Mouse (Mus musculus): ENCODE results near the gene Faim2.

Faim2 gene

DNA sequence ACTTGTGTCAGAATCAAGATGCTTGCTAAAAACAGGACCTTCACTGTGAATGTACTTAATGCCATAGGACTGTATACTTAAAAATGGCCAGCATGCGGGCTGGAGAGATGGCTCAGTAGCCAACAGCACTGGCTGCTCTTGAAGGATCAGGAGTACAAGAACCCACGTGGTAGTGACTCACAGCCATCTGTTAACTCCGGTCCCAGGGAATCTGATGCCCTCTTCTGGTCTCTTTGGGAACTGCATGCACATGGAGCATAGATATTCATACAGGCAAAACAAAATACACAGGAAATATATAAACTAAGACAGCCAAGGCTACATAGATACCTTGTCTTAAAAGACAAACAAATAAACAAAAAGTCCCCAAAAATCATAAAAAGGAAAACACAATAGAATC lies 58.9 kb downstream of the Faim2 start:
- peak; percentile 76 to 81 for DNase-seq (ENCODE audit: low spot score in 2 of 2)

DNA sequence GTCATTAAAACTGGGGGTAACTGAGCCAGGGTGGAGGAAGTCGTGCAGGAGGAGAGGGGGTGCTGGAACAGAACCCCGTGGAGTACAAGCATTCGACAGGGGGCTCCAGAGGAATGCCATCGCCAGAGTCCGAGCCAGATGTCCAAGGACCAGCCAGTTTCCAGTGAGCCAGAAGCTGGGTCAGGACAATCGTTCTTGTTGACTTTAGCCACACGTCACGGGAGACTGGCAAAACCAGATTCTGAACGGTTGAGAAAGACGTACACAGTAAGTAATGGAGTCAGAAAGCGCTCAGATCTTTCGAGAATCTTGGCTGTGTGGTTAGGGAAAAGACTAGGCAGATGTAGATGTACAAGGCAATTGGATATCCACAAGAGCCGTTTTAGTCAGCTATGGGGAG lies 64.8 kb downstream of the Faim2 start:
- no peak for DNase-seq (ENCODE audit: low spot score in 2 of 2)

DNA sequence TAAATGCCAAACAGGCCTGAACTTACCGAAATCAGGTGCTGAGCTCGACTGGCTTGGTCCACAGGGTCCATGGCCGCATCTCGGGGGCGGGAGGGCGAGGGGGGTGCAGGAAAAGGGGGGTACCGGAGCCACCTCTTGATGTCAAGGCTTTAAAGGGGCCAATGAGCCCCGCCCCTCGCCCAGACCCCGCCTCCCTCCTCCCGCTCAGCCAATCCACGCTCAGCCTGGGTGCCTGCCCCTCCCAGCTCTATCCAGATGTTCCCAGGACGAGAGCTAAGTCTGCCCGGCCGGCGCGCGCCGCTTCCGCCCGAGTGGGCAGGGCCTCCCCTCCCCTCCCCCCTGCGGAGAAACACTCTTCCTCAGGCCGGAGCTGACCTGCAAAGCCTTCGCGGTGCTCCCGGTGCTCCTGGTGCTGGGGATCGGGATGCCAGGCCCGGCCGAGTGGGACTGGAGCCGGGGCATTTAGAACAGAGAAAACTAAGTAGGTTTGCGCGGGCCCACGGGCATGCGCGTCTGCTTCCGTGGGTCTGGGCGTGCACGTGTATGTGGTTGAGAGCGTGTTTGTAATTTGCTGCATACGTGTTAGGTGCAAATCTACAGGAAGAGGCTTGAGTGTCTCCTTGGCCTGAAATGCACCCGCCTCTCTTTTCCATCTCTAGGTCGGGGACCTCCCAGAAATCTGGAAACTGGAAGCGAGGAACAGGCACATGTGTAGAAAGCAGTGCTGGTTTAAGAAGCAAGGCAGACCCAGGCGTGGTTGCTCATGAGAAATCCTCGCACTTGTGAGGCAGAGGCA lies 70.2 kb downstream of the Faim2 start, which contains the start of gene Nckap5l:
Gene Nckap5l, minus strand, starts transcription at position 143 of the 796 bp plus-strand sequence.
- DNase-seq (ENCODE audit: low spot score in 2 of 2): peak; percentile 86 to 87

DNA sequence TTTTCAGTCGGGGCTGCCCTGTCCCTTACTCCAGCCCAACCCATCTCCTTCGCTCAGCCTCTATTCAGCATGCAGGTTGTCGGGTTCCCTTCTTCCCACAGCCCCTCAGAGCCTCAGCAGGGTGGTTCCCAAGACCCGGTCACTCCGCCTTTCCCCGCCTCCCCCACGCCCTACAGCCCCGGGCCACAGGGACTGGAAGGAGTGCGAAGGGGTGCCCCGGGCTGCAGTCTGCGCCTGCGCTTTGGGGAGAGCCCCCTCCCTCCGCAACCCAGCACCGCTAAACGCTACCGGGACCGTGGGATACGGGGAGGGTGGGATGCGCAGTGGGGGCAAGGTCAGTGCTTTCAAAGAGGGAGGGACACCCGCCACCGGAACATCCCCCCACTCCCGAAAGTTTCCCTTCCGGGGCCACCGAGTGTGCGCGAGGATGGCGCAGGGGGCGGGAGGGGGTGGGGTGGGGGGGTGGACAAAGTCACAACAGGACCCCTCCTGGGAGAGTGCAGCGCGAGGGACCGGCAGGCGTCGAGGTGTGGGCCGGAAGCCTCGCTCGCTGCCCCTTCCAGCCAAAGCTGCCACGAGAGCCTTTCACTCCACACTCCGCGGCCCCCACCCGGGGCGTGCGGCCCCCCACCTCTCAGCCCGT lies 70.9 kb downstream of the Faim2 start:
- peak; percentile 49 to 56 for DNase-seq (ENCODE audit: low spot score in 2 of 2)

DNA sequence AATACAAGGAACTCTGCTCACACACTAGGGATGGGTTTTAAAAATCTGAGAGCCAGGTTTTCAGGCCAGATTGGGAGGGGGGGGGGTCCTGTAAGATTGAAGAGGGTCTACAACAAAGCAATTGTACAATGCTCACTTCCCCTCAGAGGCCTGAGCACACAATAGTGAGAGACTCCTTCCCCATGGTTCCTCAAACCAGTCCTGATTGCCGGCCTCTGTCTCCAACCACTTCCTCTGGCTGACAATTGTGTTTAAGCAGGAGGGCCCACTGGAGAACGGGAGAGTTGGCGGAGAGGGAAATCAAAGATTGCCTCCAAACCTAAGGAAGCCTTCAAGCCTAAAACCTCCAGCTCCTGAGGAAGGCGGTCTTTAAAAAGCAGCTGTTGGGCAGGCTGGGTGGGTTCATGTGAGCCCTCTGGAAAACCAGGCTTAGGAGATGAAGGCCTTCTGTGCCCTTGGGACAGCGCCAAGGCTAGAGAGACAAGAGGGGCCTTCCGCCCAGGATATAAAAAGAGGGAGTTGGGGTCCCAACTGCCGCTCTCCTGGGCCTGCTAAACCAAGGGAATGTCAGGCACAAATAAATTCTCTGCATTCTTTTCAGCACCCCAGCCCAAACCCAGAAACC lies 71.5 kb downstream of the Faim2 start:
- no peak for DNase-seq (ENCODE audit: low spot score in 2 of 2)

DNA sequence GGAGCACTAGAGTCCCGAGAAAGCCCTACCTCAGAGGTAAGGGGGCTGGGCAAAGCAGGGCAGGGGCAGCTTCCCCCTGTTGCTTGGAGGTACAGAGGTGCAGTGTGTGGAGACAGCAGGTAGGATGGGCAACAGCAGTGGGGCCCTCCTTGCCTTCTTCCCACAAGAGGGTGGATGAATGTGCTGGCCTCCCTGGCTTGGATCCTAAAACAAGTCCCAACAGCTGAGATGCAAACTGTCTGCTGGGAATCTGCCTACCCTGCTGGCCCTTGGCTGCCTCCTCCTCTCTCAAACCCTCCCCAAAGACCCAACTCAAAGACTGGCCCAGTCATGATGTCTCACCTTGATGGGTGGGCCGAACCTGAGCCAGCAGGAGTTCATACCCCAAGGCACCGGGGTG lies 72.5 kb downstream of the Faim2 start:
- DNase-seq (ENCODE audit: low spot score in 2 of 2): no peak

DNA sequence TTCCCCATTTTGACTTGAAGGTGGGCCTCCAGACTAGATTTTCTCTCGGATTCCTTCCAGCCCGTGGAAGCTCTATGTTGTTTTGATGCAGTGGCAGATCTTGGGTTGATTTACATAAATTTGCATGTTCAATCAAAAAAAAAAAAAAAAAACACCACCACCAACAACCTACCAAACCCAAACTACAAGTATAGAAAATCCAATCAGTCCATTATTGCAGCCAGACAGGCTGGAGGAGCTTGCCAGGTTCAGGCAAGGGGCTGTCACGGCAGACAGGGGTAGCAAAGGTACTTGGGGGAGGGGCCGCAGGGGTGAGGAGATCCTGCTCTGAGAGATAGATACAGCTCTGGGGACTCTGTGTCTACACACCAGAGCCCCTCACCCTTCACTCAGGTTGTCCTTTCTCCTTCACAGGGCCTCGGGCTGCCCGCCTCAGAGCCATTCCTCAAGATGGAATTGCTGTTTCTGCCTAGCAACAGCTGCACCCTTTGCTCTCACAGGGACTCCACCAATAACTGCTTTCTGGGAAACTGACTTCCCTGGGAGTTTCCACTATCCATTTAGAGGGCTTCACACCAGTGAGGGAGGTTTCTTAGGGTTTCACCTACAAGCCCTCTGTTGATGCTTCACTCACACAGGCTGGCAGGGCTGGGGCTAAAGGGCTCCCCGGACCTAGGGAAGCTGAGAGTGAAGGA lies 73.2 kb downstream of the Faim2 start:
- no peak for DNase-seq (ENCODE audit: low spot score in 2 of 2)

DNA sequence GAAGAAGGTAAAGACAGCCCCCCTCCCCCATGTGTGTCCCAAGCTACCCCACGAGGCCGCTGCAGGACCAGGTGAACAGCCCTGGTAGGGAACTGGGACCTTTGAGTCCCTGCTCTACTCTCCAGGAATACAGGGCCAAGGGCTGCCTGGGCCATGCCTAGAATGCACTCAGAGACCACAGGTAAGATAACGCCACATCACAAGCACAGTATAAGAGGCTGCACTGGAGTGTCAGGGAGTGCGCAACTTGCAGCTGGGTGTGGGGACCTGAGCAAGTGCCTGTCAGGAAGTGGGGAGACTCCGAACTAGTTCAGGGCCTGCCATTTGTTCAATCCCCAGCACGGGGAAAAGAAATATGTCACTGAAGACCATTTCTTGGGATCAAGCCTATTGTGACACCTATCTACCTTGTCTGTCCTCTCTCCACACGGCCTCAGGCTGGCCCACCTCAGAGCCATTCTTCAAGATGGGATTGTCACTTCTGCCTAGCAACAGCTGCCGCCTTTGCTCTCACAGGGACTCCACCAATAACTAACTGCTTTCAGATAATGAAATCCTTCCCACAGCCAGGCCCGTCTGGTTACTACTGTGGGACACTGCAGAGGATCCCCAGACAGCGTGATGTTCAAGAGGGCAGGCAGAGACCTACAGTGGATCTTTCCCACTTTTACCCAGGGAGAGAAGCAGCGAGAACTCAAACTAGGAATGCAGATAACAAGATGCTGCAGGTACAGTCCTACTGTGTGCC lies 74.6 kb downstream of the Faim2 start:
- no peak for DNase-seq (ENCODE audit: low spot score in 2 of 2)

DNA sequence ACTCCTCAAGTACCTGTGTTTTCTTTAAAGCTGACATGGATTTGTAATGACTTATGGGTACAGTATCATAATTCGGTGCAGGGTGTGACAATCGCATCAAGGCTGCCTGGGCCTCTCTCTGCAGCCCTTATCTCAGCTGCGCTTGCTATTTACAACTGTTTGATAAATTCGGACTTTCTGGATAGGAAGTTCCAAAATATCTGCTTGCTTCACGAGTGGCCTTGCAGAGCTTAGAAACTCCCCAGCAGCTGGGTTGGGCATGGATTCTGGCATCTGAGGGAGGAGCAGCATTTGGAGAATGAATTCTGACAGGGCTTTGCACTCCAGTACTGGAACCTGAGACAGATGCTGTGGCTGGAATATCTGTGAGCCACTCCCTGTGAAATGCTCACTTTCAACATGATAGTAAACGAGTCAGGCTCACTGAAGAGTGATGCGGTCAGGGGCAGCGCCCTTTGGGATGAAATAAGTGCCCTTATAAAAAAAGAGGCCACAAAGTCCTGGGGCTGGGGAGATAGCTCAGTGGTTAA lies 78.1 kb downstream of the Faim2 start:
- no peak for DNase-seq (ENCODE audit: low spot score in 2 of 2)

DNA sequence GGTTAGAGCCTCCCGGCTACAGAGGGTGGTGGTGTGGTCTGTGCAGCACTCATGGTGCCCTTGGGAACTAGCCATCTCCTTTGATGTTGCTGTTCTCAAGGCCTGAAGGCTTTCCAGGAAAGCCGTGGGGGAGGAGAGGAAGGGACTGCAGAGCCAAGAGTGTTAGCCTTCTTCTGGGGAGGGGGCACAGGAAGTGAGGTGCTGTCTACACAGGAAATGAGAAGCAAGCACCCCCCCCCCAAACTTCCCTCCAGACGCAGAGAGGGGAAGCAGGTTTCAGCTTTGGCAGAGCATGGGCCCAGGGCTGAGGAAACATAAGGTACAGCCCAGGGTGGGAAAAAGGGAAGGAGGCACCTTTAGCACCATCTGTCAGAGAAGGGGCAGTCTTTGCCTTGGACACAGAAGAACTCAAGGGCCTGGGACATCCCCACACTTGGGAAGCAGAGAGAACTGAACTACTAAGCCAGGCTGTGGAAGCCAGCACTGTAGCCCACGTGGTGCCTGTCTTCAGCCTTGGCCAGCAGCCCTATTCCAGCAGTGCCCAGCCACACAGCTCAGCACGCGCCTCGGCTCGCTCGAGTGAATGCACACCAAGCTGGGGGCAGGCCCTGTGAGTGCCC lies 78.7 kb downstream of the Faim2 start:
- DNase-seq (ENCODE audit: low spot score in 2 of 2): peak; percentile 53 to 73
